Mouse (Mus musculus) adipose tissue, adult 10 weeks (tissue): Measurements from ENCODE around the gene Slc9a5. TPM values are rescaled to one million over a fixed set of nuclear protein-coding genes. Genes with fewer than 3 reads are reported as not detected.

Experiments used
- polyA plus RNA-seq: library from polyadenylated mRNA; stranded (reverse); fragments of 350-450 nt; fragmentation: Illumina TruSeq; extraction: RNeasy Lipid Tissue Mini Kit (QIAGEN cat#74804); gene quantifications from one replicate; pipeline ENCODE4 v1.2.3, GENCODE M21; 2014; ENCODE audit warnings: low read depth, low replicate concordance

The Slc9a5 gene
- 2.4 TPM for polyA plus RNA-seq

DNA sequence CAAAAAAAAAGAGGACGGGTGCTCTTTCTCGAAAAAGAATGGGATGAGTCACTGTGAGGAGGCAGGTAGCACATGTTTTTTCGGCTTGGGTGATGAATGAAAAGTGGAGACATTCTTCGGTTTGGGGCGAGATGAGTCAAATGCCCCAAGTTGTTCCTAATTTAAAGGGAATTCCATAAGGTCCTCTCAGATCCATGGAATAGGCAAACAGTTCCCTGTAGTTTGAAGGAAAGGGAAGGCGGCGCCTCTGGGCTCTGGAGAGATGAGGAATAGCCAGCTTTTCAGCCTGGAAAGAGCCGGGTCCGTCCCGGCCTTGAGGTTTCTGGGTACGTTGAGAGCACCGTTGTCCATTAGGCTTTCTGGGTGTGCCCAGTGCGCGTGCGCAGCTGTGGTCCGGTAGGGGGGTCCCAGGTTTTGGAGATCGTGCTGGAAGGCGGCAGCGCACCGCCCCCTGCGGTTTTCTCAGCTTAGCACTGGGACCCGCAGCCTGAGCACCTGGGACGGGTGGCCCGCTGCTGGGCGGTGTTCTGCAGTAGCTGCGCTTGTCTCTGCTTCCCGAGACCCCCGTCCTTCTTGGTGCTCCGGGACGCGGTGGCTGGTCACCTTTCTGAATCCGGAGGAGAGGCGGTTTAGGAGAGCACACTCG is at the start of gene Slc9a5:
Gene Slc9a5 (plus strand): TSS at position 394 of the 646 bp plus-strand sequence.

DNA sequence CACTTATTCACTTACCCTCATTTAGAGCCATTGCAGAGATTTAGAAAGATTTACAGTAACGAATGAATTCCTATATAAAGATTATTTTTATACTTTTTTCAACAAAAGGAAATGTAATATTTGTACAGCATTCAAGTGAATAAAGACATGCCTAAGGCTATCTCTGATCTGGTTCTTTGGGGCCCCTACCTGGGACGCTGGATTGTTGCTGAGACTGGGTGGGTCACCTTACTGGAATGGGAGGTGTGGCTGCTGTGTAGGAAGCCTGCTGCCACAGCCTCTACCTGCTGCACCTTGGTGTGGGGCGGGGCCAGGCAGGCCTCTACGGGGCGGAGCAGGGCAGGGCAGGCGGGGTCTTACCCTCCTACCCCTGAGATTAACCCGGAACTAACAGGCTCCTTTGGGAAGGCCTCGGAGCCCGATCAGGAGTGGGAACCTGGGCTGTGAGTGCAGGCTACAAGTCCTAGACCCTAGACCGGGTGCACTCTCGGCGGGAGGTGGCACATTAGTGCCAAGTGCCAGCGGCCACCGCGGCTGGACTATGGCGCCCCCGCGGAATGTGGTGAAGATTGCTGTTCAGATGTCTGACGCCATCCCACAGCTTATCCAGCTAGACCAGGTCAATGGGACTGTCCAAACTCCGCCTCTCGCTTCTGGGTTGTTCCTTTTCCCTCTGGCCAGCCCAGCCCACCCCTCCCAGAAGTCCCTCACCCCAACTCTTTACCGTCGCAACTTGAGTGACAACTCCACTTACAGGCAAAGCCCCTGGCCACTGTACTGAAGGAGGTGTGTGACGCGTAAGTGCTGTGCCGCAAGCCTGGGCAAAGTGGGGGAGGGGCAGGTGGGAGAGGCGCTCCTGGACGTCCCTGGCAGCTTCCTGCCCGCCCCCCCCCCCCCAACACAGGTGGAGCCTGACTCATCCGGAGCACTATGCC is 43.2 kb upstream of the Slc9a5 start, which contains the start of gene Elmo3:
Gene Elmo3 (plus strand): TSS at position 391 of the 935 bp plus-strand sequence.

DNA sequence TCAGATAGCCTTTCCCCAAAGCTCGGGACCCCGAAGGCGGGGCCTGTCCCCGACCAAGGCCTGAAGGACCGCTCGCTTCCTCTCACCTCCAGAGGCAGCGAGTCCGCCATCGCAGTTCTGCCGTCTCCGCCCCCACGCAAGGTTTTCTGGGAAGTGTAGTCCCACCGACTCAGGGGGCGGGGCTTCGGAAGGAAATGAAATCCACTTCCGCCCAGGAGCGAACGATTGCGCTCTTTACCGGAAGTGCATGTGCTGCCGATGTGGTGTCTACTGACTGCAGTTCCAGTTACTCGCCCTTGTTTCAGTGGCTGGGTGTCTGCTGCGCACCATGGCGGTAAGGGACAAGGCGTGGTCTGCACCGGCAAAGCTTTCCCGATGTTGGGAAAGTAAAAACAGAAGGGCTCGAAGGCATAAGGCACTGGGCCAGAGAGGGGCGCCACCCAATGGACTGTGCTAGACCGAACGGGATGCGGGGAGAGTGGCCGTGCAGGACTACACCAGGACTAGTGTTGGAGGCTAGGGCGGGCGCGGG is 22.4 kb upstream of the Slc9a5 start, which contains the start of the genes Lrrc29 and Tmem208:
Gene Lrrc29 (minus strand): TSS at position 138 of the 532 bp plus-strand sequence.
Gene Tmem208 (plus strand): TSS at position 214 of the 532 bp plus-strand sequence.

DNA sequence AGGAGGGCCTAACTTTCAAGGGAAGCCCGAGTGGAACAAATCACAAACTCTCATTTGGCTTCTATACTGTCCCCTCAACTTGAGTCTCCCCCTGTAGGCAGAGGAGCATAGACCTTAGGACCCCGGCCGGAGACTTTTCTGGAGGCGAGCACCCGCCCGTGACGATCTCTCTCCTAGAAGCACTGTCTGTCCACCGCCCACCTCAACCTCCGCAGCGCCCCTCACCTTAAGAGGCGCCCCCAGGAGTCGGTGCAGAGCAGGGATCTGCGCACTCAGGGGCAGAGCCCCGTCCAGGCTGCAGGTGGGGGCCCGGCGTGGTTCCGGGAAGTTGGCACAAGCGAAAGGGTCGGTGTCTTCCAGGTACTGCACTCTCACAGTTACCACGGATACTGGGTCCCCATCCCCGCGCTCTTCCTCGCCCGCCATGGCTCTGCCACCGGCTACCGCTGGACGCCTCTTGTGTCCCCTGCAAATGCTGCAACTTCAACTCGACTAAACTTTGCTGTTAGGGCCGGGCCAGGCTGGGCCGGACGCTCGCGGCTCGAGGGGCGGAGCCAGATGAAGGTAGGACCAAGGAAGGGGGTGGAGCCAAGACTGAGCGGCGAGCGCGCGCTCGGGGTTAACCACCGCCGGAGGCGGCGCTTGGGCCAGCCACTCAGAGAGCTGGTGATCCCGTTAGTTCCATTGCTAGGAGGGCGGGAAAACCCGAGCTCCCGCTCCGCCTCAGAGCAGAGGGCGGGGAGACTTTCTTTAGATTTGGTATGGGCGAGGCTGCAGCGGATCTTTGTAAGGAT is 1.0 kb upstream of the Slc9a5 start, which contains the start of gene Fhod1:
Gene Fhod1 (minus strand): TSS at position 526 of the 794 bp plus-strand sequence.

DNA sequence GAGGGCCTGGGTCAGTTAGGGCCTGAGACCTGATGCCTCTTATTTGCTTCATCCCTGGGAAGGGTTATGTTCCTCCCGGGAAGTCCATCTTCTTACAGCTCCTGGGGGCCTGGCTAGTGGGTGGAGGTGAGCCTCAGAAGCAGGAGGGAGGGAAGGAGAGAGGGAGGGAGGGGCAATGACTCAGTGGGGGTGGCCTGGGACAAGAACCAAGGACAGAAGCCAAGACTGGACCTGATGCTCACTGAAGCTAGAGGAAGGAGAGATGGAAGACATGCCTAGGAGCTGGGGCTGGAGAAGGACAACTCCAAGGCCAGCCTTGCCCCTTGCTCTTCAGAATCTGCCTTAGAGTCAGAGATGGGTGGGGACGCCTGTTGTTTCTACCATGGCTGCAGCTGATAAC is 24.4 kb downstream of the Slc9a5 start, which contains the start of gene Plekhg4:
Gene Plekhg4 (plus strand): TSS at position 243 of the 400 bp plus-strand sequence.

DNA sequence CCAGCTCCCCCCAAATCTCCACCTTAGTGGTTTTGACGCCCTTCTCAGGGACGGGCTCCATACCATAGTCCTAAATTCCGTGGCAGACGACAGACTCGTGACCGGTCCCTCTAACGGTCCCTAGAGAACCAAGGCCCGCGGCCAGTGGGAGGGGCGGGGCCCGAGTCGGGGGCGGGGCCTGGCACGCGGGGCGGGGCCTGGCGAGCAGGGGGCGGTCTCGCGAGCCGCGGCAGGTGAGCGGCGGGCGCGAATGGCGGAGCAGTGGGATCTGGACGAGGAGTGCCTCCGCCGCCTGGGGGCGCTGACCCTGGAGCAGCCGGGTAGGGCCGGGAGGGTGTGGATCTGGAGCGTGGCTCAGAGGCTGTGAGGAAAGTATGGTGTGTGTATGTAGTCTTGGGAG is 64.7 kb downstream of the Slc9a5 start, which contains the start of the genes Kctd19 and Lrrc36:
Gene Kctd19 (minus strand): TSS at position 112 of the 400 bp plus-strand sequence.
Gene Lrrc36 (plus strand): TSS at position 181 of the 400 bp plus-strand sequence.

Other genes with a start within 250 kb of the Slc9a5 start
- not detected for gene Ces4a, start 217.0 kb upstream of the Slc9a5 start, polyA plus RNA-seq
- gene Cbfb, start 178.2 kb upstream of the Slc9a5 start, polyA plus RNA-seq: 37.2 TPM
- gene D230025D16Rik, start 123.7 kb upstream of the Slc9a5 start, polyA plus RNA-seq: 21.0 TPM
- gene B3gnt9, start 93.7 kb upstream of the Slc9a5 start, polyA plus RNA-seq: 7.4 TPM
- 11.6 TPM for gene Tradd, start 84.2 kb upstream of the Slc9a5 start, polyA plus RNA-seq
- 2.6 TPM for gene Fbxl8, start 84.2 kb upstream of the Slc9a5 start, polyA plus RNA-seq
- gene Hsf4, start 79.0 kb upstream of the Slc9a5 start, polyA plus RNA-seq: 0.88 TPM
- 6.8 TPM for gene Nol3, start 72.7 kb upstream of the Slc9a5 start, polyA plus RNA-seq
- gene 4931428F04Rik, start 59.0 kb upstream of the Slc9a5 start, polyA plus RNA-seq: 4.7 TPM
- 3.1 TPM for gene Exoc3l, start 52.7 kb upstream of the Slc9a5 start, polyA plus RNA-seq
- gene E2f4, start 51.2 kb upstream of the Slc9a5 start, polyA plus RNA-seq: 37.2 TPM
- gene Elmo3, start 43.2 kb upstream of the Slc9a5 start, polyA plus RNA-seq: 24.2 TPM
- gene Lrrc29, start 22.6 kb upstream of the Slc9a5 start, polyA plus RNA-seq: 5.2 TPM
- gene Tmem208, start 22.5 kb upstream of the Slc9a5 start, polyA plus RNA-seq: 61.4 TPM
- 11.4 TPM for gene Fhod1, start 890 bp upstream of the Slc9a5 start, polyA plus RNA-seq
- gene Plekhg4, start 24.4 kb downstream of the Slc9a5 start, polyA plus RNA-seq: 1.0 TPM
- 4.8 TPM for gene Kctd19, start 64.7 kb downstream of the Slc9a5 start, polyA plus RNA-seq
- gene Lrrc36, start 64.7 kb downstream of the Slc9a5 start, polyA plus RNA-seq: 5.2 TPM
- gene Tppp3, start 122.7 kb downstream of the Slc9a5 start, polyA plus RNA-seq: 75.1 TPM
- gene Zdhhc1, start 148.1 kb downstream of the Slc9a5 start, polyA plus RNA-seq: 32.3 TPM
- 1.1 TPM for gene Hsd11b2, start 169.9 kb downstream of the Slc9a5 start, polyA plus RNA-seq
- gene Atp6v0d1, start 217.2 kb downstream of the Slc9a5 start, polyA plus RNA-seq: 128 TPM